Mouse (Mus musculus) neural tube, embryonic 10.5 days (tissue): Measurements from ENCODE around the gene Nedd4.
A peak's percentile ranks its signal among the peaks of the same experiment; 100 is the strongest.

Experiments
- DNase-seq: peaks from one replicate; pipeline ENCODE4 v3.0.0-alpha.2; 2017; ENCODE audit warnings: low spot score; ENCODE audit errors: extremely low spot score

Nedd4 gene

DNA sequence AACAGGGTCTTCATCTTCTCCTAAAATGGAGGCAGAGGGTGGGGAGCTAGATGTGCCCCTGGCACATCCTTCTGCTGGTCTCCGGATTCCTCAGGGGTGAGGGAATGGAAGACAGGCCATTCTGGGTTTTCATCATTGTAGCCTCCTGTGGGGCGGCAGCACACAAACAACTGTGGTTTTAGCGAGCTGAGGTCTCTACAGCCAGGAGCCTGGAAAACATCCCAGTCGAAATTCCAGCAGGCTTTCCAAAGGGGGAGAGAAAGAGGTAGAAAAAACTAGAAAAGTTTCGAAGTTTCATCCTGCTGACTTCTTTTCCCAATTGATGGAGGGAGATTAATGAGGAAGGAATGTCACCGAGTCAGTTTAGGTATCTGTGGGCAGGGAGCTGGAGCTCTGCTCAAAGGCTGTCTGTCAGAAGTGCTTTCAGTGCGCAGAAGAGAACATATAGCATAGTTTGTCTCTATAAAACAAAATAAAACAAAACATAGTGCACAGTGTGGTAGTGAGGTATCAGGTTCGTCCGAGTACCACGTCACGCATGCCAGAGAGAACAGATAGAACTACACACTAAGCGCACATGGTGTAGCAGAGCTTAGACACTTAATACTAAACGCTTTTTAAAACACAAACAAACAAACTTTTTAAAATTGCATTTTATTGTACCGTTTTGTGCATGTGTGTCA is 128.5 kb downstream of the Nedd4 start:
- DNase-seq = no peak

DNA sequence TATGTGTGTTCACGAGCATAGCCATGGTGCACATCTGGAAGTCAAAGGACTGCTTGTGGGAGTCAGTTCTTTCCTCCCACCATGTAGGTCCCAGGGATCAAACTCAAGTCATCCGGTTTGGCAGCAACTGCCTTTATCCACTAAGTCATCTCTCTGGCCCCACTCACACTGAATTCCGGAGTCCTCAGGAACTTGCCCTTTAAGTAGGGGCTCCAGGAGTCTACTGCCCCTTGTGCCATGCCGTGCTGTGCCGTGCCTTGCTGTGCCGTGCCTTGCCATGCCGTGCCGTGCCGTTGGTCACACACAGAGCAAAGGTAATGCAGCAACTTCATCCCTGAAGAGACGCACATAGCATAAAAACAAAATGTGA is 129.1 kb downstream of the Nedd4 start:
- no peak for DNase-seq

DNA sequence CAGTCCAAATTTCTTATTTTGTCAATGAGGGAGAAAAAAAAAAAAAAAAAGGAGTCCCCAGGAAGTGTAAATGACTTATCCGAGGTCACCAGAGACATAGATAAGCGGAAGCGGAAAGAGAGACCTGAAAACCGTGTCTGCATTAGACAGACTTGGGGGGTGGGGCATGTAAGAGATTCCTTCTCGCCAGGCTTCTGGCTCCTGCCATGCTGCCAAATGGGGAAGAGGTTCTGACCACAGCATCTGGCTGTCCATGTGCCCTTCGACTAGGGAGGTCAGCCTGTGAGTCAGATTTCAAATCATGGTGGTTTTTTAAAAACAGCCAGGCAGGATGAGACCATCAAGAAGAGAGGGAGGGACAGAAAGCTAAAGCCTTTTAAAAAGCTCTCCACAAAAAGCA is 129.5 kb downstream of the Nedd4 start:
- peak; percentile 62 for DNase-seq

DNA sequence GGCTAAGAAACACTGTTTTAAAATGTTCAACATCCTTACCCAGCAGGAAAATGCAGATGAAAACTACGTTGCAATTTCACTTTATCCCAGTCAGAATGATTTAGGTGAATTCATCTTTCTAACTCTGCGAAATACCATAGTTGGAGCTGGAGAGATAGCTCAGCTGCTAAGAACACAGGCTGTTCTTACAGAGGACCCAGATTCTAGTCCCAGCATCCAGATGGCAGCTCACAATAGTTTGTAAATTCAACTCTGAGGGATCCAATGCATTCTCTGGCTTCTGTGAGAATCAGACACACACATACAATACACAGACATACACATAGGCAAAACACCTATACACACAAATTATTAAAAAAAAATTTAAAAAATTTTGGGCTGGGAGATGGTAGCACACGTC is 133.1 kb downstream of the Nedd4 start:
- no peak for DNase-seq

DNA sequence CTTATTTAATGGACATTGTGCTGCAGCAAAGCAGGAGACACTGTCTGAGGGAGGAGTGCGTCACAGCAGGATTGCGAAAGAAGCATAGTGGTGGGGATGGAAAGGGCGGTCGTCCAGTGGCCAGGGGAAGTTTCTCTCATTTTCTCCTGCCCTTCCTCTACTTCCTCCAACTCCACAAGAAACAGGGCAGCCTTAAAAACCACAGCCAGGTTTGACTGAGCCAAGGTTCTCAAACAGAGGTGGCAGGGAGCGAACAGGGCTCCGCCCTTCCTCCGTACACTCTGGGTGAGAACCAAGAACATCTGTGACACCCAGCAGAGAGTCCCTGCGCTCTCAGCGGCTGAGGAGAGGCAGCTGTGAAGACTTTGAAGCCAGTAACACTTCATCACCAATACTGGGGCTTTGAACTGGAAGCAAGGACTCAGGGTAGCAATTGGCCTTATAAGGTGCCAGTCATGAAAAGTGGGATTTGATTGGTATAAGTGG is 135.0 kb downstream of the Nedd4 start:
- DNase-seq = no peak
